Mouse (Mus musculus): ENCODE data around the gene Bok. TPM values are rescaled to one million over a fixed set of nuclear protein-coding genes. Genes with fewer than 3 reads are reported as not detected.

The Bok gene
- total RNA-seq, 1 experiment, result 21.1 TPM

DNA sequence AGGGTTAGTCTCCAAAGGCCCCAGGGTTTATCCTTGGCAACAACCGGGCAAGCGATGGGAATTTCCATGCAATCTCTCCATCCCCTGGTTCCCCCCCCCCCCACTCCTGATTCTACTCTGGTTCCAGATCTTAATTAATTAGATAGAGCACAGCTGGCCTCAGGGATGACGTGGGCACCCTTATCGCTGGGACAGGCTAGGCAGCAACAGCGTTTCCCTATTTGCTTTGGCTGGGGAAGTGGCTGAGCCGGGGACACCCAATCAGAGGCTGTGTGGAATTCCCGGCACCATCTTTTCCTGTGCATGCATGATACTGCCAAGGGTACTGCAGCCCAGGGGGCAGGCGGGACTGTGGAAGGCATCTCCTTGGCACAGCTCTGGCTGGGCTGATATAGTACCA is 2.7 kb downstream of the Bok start:
- peaks cover 8% of the 10 kb centered on the region; the same call in 1 of the 2 replicates for H3K36me3 ChIP-seq (ENCODE audit: control insufficient read depth, insufficient read depth, low read length, poor library complexity, severe bottlenecking)
- TF ChIP-seq HCFC1 (IDR thresholded peaks at IDR 0.05; ENCODE audit: borderline replicate concordance, insufficient read depth, low read length) (no peak), CHD2 (IDR thresholded peaks at IDR 0.05; ENCODE audit: low read depth, low read length) (no peak), MAFK (IDR thresholded peaks at IDR 0.05; ENCODE audit: insufficient read depth, low read depth, low read length) (no peak), ZC3H11A (IDR thresholded peaks at IDR 0.05; ENCODE audit: borderline replicate concordance, low read depth, low read length) (no peak), ZNF384 (IDR thresholded peaks at IDR 0.05; ENCODE audit: low read depth, low read length) (no peak)
- H3K9ac ChIP-seq (ENCODE audit: insufficient read depth, low read depth, low read length, poor library complexity, severe bottlenecking), result no peak overlapping the region
- 0 out of 4 replicates have a peak, but pooled peaks cover 0 to 4% of the 10 kb centered on the region in 2 experiments for H3K4me1 ChIP-seq (ENCODE audit: control insufficient read depth in 2 of 2, insufficient read depth in 2 of 2, low read length in 2 of 2, poor library complexity in 1 of 2)
- no peaks in the 10 kb centered on the region for H3K9me3 ChIP-seq (ENCODE audit: control insufficient read depth, insufficient read depth, low read depth, low read length)
- no peak overlapping the region for H3K27ac ChIP-seq (ENCODE audit: insufficient read depth, low read depth, low read length, poor library complexity, severe bottlenecking)
- H3K4me3 ChIP-seq (ENCODE audit: insufficient read depth in 1 of 2, low read depth in 1 of 2, low read length in 2 of 2, poor library complexity in 1 of 2, severe bottlenecking in 1 of 2), result no peak overlapping the region
- no peak for DNase-seq (ENCODE audit: low read depth, low spot score)
- in situ Hi-C loops (cut with MboI; ENCODE audit: low sequenced_read_pairs in 2 of 2, unreplicated experiment in 2 of 2), result no loop called here

DNA sequence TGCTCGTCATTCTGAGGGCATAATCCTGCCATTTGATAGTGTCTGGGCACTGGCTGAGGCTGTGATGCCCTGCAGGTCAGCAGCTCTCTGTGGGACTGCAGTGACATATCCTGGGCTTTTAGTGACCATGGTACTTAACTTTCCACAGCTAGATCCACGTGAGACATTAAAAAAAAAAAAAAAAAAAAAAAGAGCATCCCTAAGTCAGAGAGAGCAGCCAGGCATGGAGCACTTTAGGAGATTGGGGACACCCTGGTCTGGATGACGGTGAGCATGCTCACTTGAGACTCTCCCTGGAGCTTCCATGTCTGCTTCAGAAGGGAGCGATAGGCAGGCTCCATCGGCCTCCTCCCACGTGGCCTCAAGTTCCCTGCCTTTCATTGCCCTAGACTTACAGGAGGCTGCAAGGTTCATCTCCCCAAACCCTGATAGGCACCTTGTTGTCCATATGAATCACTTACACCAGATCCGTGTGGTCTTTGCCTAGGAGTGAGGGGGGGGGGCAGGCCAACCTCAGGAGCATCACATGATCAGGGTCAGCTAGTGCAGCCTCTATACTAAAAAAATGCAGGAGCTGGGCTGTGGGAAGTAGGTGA is 4.5 kb downstream of the Bok start:
- in situ Hi-C loops (cut with MboI; ENCODE audit: low sequenced_read_pairs in 2 of 2, unreplicated experiment in 2 of 2), result no loop called here
- Histone ChIP-seq H3K9ac (ENCODE audit: insufficient read depth, low read depth, low read length, poor library complexity, severe bottlenecking) (no peak overlapping the region), H3K4me1 (ENCODE audit: control insufficient read depth in 2 of 2, insufficient read depth in 2 of 2, low read length in 2 of 2, poor library complexity in 1 of 2) (peaks cover 0 to 7% of the 10 kb centered on the region in 2 experiments; a peak in 1 of 4 replicates), H3K4me3 (ENCODE audit: insufficient read depth in 1 of 2, low read depth in 1 of 2, low read length in 2 of 2, poor library complexity in 1 of 2, severe bottlenecking in 1 of 2) (no peak overlapping the region), H3K9me3 (ENCODE audit: control insufficient read depth, insufficient read depth, low read depth, low read length) (no peaks in the 10 kb centered on the region), H3K27ac (ENCODE audit: insufficient read depth, low read depth, low read length, poor library complexity, severe bottlenecking) (no peak overlapping the region), H3K36me3 (ENCODE audit: control insufficient read depth, insufficient read depth, low read length, poor library complexity, severe bottlenecking) (peaks cover 17% of the 10 kb centered on the region)
- TF ChIP-seq ZC3H11A (IDR thresholded peaks at IDR 0.05; ENCODE audit: borderline replicate concordance, low read depth, low read length) (no peak), CHD2 (IDR thresholded peaks at IDR 0.05; ENCODE audit: low read depth, low read length) (no peak), ZNF384 (IDR thresholded peaks at IDR 0.05; ENCODE audit: low read depth, low read length) (peak; percentile 63)
- no peak for DNase-seq (ENCODE audit: low read depth, low spot score)

DNA sequence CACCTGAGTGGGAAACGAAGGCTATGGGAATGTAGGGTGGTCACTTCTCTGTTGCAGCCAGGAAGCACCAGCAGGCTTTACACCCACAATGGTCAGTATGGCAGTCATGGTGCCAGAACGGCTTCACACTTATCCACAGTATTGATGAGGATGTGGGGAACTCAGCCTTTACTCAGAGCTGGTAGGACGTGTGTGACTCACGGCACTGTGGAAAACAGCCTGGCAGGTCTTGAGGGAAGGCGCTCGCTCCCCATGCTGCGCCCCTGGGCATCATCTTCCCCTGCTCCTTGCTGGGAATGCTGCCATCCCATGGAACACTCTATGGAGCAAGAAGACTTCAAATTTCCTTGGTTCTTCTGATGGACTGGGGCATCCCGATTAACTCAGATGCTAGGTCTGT is 5.6 kb downstream of the Bok start:
- Histone ChIP-seq H3K27ac (ENCODE audit: insufficient read depth, low read depth, low read length, poor library complexity, severe bottlenecking) (no peak overlapping the region), H3K9me3 (ENCODE audit: control insufficient read depth, insufficient read depth, low read depth, low read length) (no peaks in the 10 kb centered on the region), H3K36me3 (ENCODE audit: control insufficient read depth, insufficient read depth, low read length, poor library complexity, severe bottlenecking) (peaks cover 19% of the 10 kb centered on the region), H3K4me3 (ENCODE audit: insufficient read depth in 1 of 2, low read depth in 1 of 2, low read length in 2 of 2, poor library complexity in 1 of 2, severe bottlenecking in 1 of 2) (no peak overlapping the region), H3K4me1 (ENCODE audit: control insufficient read depth in 2 of 2, insufficient read depth in 2 of 2, low read length in 2 of 2, poor library complexity in 1 of 2) (peaks cover 0 to 7% of the 10 kb centered on the region in 2 experiments; a peak in 1 of 4 replicates), H3K9ac (ENCODE audit: insufficient read depth, low read depth, low read length, poor library complexity, severe bottlenecking) (no peak overlapping the region)
- in situ Hi-C loops (cut with MboI; ENCODE audit: low sequenced_read_pairs in 2 of 2, unreplicated experiment in 2 of 2), result no loop called here
- TF ChIP-seq MAFK (IDR thresholded peaks at IDR 0.05; ENCODE audit: insufficient read depth, low read depth, low read length), result no peak
- no peak for TF ChIP-seq ZNF384 (IDR thresholded peaks at IDR 0.05; ENCODE audit: low read depth, low read length)
- no peak for TF ChIP-seq HCFC1 (IDR thresholded peaks at IDR 0.05; ENCODE audit: borderline replicate concordance, insufficient read depth, low read length)
- no peak for TF ChIP-seq ZC3H11A (IDR thresholded peaks at IDR 0.05; ENCODE audit: borderline replicate concordance, low read depth, low read length)
- TF ChIP-seq CHD2 (IDR thresholded peaks at IDR 0.05; ENCODE audit: low read depth, low read length), result no peak
- no peak for DNase-seq (ENCODE audit: low read depth, low spot score)

GRCm38 (mm10) chr1:93691786-93692357 is 6.4 kb downstream of the Bok start:
- H3K9me3 ChIP-seq (ENCODE audit: control insufficient read depth, insufficient read depth, low read depth, low read length), result no peaks in the 10 kb centered on the region
- no peak for DNase-seq (ENCODE audit: low read depth, low spot score)
- TF ChIP-seq MAFK (IDR thresholded peaks at IDR 0.05; ENCODE audit: insufficient read depth, low read depth, low read length), result no peak
- TF ChIP-seq HCFC1 (IDR thresholded peaks at IDR 0.05; ENCODE audit: borderline replicate concordance, insufficient read depth, low read length), result no peak
- TF ChIP-seq CHD2 (IDR thresholded peaks at IDR 0.05; ENCODE audit: low read depth, low read length), result no peak
- no peak for TF ChIP-seq ZC3H11A (IDR thresholded peaks at IDR 0.05; ENCODE audit: borderline replicate concordance, low read depth, low read length)
- no peak for TF ChIP-seq ZNF384 (IDR thresholded peaks at IDR 0.05; ENCODE audit: low read depth, low read length)
- peaks cover 19% of the 10 kb centered on the region for H3K36me3 ChIP-seq (ENCODE audit: control insufficient read depth, insufficient read depth, low read length, poor library complexity, severe bottlenecking)
- H3K27ac ChIP-seq (ENCODE audit: insufficient read depth, low read depth, low read length, poor library complexity, severe bottlenecking), result no peak overlapping the region
- H3K4me1 ChIP-seq (ENCODE audit: control insufficient read depth in 2 of 2, insufficient read depth in 2 of 2, low read length in 2 of 2, poor library complexity in 1 of 2), result peaks cover 0 to 6% of the 10 kb centered on the region in 2 experiments; a peak in 1 of 4 replicates
- in situ Hi-C loops (cut with MboI; ENCODE audit: low sequenced_read_pairs in 2 of 2, unreplicated experiment in 2 of 2), result no loop called here
- no peak overlapping the region for H3K9ac ChIP-seq (ENCODE audit: insufficient read depth, low read depth, low read length, poor library complexity, severe bottlenecking)
- no peak overlapping the region for H3K4me3 ChIP-seq (ENCODE audit: insufficient read depth in 1 of 2, low read depth in 1 of 2, low read length in 2 of 2, poor library complexity in 1 of 2, severe bottlenecking in 1 of 2)

Data from ES-E14 (cell line).